Mouse (Mus musculus): ENCODE data around the gene Wnt7a. TPM values are rescaled to one million over a fixed set of nuclear protein-coding genes. Genes with fewer than 3 reads are reported as not detected.

The Wnt7a gene
- not detected in 2 replicates for polyA plus RNA-seq (2015; fragmentation: Nextera tagmentation; extraction: Ambion mirVana)

DNA sequence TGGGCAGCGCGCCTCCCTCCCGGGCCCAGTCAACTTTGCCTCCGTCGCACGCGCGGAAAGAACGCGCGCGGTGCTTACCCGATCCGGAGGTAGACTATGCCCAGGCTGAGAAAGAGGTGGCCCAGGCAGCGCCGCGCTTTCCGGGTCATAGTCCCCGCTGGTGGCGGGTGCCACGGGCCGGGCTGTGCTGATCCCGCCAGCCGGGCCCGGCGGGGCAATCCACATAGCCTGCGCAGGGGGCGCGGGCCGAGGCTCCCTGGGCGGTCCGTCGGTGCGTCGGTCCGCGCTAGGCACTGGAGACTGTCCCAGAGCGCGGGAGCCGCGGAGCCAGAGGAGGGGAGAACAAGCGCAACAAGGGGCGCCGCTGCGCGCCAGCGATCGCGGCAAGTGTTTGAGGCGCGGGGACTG lies at the start of gene Wnt7a:
Wnt7a (minus strand) TSS at position 403 of the 408 bp plus-strand sequence.
- Histone ChIP-seq H3K4me3 (ENCODE audit: low read length) (peak within 1 kb of the TSS; percentile 53), H3K4me1 (ENCODE audit: control insufficient read depth, insufficient read depth, low read length) (peaks cover 9% of the 10 kb centered on the region), H3K9me3 (ENCODE audit: control insufficient read depth, low read length) (no peaks in the 10 kb centered on the region), H3K27ac (ENCODE audit: low read length) (no peak within 1 kb of the TSS), H3K4me2 (ENCODE audit: low read depth, low read length) (peak within 1 kb of the TSS; percentile 91), H3K9ac (ENCODE audit: low read depth, low read length) (0 out of 2 replicates have a peak within 1 kb of the TSS, but pooled peaks have one; percentile 14), H3K36me3 (ENCODE audit: control insufficient read depth, insufficient read depth, low read length) (no peaks in the 10 kb centered on the region), H3K27me3 (replicated peaks; ENCODE audit: control insufficient read depth, insufficient read depth, low read length) (peaks cover 64% of the 10 kb centered on the region)
- under 1% methylated on average over 39 of the region's 51 CpGs for WGBS
- ATAC-seq, result peak; percentile 28

DNA sequence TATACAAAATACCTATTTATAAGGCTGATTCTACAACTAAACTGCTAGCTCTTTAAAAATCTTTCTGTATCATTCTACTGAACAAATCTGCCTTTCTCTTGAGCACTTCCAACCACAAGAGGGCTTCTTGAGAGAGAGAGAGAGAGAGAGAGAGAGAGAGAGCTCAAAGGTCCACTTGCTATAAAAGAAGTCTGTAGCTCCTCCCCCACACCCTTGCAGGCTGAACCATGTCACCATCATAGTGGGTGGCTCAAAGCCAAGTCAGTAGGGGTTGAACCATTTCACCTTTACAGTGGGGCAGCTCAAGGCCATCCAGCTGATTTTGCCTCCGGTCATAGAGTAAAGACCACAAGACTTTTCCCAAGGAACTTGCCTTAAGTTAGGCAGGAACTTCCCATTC lies 48.3 kb upstream of the Wnt7a start:
- H3K27me3 ChIP-seq (replicated peaks; ENCODE audit: control insufficient read depth, insufficient read depth, low read length), result no peaks in the 10 kb centered on the region

DNA sequence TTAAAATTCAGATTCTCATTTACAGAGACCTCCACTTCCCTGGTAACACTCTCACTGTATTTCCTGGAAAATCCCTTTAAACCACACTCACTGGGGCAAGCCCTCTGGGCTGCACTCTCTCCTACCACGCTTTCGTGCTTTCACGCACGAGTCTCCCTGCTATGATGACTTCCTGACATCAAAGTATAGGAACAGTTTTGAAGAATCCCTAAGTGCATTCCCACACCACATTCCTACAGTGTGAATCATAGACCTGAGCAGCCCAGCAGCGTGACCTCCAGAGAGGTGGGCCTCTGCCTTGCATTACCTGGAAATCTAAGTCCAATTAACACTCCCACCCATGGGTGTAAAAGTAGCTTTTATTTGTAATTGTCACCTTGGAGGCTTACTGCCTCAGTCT lies 43.4 kb upstream of the Wnt7a start:
- no peak overlapping the region for H3K4me3 ChIP-seq (ENCODE audit: low read length)
- H3K27me3 ChIP-seq (replicated peaks; ENCODE audit: control insufficient read depth, insufficient read depth, low read length), result no peaks in the 10 kb centered on the region
- 51% methylated on average over 5 of the region's 5 CpGs for WGBS
- no peak for ATAC-seq
- no peak overlapping the region for H3K27ac ChIP-seq (ENCODE audit: low read length)
- H3K9ac ChIP-seq (ENCODE audit: low read depth, low read length), result no peak overlapping the region
- no peak overlapping the region for H3K4me2 ChIP-seq (ENCODE audit: low read depth, low read length)
- H3K4me1 ChIP-seq (ENCODE audit: control insufficient read depth, insufficient read depth, low read length), result no peaks in the 10 kb centered on the region
- H3K36me3 ChIP-seq (ENCODE audit: control insufficient read depth, insufficient read depth, low read length), result no peaks in the 10 kb centered on the region
- H3K9me3 ChIP-seq (ENCODE audit: control insufficient read depth, low read length), result no peaks in the 10 kb centered on the region

More for the DNA sequence above, 48.3 kb upstream of the Wnt7a start:
- Histone ChIP-seq H3K4me2 (ENCODE audit: low read depth, low read length) (no peak overlapping the region), H3K27ac (ENCODE audit: low read length) (no peak overlapping the region), H3K9me3 (ENCODE audit: control insufficient read depth, low read length) (no peaks in the 10 kb centered on the region), H3K4me3 (ENCODE audit: low read length) (no peak overlapping the region), H3K9ac (ENCODE audit: low read depth, low read length) (no peak overlapping the region), H3K36me3 (ENCODE audit: control insufficient read depth, insufficient read depth, low read length) (peaks cover 4% of the 10 kb centered on the region; the same call in 1 of the 2 replicates), H3K4me1 (ENCODE audit: control insufficient read depth, insufficient read depth, low read length) (no peaks in the 10 kb centered on the region)
- ATAC-seq, result peak; percentile 93
- 74% methylated on average over 1 of the region's 1 CpGs for WGBS

DNA sequence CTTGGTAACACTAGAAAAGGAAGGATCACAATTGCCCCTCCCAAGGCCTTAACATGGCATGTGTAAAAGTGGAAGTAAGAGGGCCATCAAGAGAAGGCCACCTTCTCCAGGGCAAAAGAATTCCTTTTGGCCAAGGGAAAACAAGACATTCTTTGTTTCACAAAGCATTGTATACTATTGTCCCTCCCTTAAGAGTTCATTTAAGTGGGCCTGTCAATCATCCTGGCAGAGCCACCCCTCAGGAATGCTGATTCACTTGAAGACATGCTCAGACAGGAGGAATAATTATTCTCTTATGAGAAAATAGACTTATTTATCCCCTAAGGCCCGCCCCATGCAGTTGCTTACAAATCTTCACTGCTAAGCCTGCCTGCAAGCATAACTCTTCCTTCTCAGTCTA lies 40.9 kb upstream of the Wnt7a start:
- 73% methylated on average over 1 of the region's 1 CpGs for WGBS
- H3K9me3 ChIP-seq (ENCODE audit: control insufficient read depth, low read length), result no peaks in the 10 kb centered on the region
- no peaks in the 10 kb centered on the region for H3K4me1 ChIP-seq (ENCODE audit: control insufficient read depth, insufficient read depth, low read length)
- H3K27ac ChIP-seq (ENCODE audit: low read length), result no peak overlapping the region
- no peak overlapping the region for H3K4me3 ChIP-seq (ENCODE audit: low read length)
- ATAC-seq, result no peak
- no peak overlapping the region for H3K4me2 ChIP-seq (ENCODE audit: low read depth, low read length)
- H3K36me3 ChIP-seq (ENCODE audit: control insufficient read depth, insufficient read depth, low read length), result no peaks in the 10 kb centered on the region
- no peak overlapping the region for H3K9ac ChIP-seq (ENCODE audit: low read depth, low read length)
- no peaks in the 10 kb centered on the region for H3K27me3 ChIP-seq (replicated peaks; ENCODE audit: control insufficient read depth, insufficient read depth, low read length)

DNA sequence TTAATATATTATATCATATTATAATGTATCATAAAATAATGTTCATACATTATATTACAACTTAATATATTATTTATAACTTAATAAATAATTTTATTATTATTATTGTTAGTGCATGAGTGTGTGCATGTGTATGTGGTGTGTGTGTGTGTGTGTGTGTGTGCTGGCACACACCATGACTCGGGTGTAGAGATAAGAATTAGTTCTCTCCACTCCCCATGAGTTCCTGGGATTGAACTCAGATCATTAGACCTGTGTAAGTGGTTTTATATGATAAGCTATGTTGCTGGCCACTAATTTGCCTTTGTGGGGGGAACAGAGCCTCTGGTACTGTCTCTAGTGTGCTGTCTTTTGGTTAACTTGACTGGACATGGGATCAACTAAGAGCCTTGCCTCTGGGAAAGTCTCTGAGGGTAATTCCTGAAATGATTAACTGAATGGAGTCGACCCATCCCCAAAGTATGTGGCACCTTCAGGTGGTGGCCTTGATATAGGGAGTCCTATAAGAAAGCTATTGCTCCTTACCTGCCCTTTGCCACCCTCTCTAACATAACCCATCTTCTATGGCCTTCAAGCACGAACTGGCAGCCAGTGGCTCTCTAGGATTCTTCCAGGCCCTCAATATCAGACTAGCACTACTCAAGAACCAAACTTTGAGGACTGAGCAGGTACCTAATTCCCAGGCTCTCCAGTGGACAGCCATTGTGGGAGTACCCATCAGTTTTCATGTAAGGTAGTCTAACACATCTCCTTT lies 38.5 kb upstream of the Wnt7a start:
- Histone ChIP-seq H3K36me3 (ENCODE audit: control insufficient read depth, insufficient read depth, low read length) (no peaks in the 10 kb centered on the region), H3K4me3 (ENCODE audit: low read length) (no peak overlapping the region), H3K9ac (ENCODE audit: low read depth, low read length) (no peak overlapping the region), H3K27ac (ENCODE audit: low read length) (no peak overlapping the region), H3K27me3 (replicated peaks; ENCODE audit: control insufficient read depth, insufficient read depth, low read length) (no peaks in the 10 kb centered on the region), H3K4me1 (ENCODE audit: control insufficient read depth, insufficient read depth, low read length) (no peaks in the 10 kb centered on the region), H3K9me3 (ENCODE audit: control insufficient read depth, low read length) (no peaks in the 10 kb centered on the region), H3K4me2 (ENCODE audit: low read depth, low read length) (no peak overlapping the region)
- no peak for ATAC-seq
- WGBS, result 42% methylated on average over 3 of the region's 3 CpGs

DNA sequence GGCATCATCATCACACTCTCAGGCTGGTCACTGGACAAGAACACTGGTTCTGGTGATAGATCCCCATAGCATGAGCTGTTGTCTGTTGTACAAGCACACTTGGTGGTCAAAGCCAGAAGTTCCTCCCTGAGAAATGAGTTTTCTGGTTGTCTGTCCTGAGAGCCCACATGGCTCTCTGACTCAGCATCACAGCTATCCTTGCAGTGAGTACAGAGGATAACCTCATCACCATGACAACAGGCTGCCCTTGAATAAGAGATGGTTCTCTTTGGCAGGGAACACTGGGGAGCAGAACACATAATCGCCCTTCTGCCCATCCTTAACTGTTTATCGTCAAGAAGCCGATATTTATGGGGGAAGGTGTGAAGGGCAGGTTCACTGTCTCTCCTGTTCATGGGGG lies 34.2 kb upstream of the Wnt7a start:
- Histone ChIP-seq H3K27me3 (replicated peaks; ENCODE audit: control insufficient read depth, insufficient read depth, low read length) (no peaks in the 10 kb centered on the region), H3K9ac (ENCODE audit: low read depth, low read length) (no peak overlapping the region), H3K4me3 (ENCODE audit: low read length) (no peak overlapping the region), H3K4me2 (ENCODE audit: low read depth, low read length) (no peak overlapping the region), H3K9me3 (ENCODE audit: control insufficient read depth, low read length) (no peaks in the 10 kb centered on the region), H3K4me1 (ENCODE audit: control insufficient read depth, insufficient read depth, low read length) (peaks cover 5% of the 10 kb centered on the region; the same call in 1 of the 2 replicates), H3K36me3 (ENCODE audit: control insufficient read depth, insufficient read depth, low read length) (no peaks in the 10 kb centered on the region), H3K27ac (ENCODE audit: low read length) (no peak overlapping the region)
- 80% methylated on average over 3 of the region's 3 CpGs for WGBS
- no peak for ATAC-seq

DNA sequence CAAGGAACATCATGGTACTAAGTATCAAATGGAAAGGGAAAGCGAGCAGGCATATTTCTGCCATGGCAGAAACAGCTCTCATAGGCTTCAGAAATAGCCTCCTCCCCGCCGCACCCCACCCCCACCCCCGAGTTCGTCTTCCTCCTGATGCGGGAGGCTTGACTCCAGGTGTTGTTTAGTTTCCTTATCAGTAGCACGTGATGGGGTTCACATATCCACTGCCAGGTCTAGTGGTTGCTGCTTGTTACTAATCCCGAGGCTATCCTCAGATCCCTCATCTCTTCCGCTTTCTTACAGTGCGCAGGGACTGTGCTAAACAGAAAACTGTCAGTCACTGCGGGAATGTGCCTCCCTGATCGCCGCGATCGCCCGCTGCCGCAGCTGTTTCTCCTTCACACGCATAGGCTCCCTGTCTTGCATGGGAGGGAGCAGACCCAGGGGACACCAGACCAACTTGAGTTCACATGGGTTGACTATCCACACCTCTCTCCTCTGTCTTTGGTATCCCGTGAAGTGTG lies 30.0 kb upstream of the Wnt7a start:
- peaks cover 5% of the 10 kb centered on the region; the same call in 1 of the 2 replicates for H3K4me1 ChIP-seq (ENCODE audit: control insufficient read depth, insufficient read depth, low read length)
- peak overlapping the region; percentile 89 for H3K27ac ChIP-seq (ENCODE audit: low read length)
- H3K9me3 ChIP-seq (ENCODE audit: control insufficient read depth, low read length), result no peaks in the 10 kb centered on the region
- WGBS, result 1% methylated on average over 19 of the region's 19 CpGs
- H3K36me3 ChIP-seq (ENCODE audit: control insufficient read depth, insufficient read depth, low read length), result no peaks in the 10 kb centered on the region
- H3K4me3 ChIP-seq (ENCODE audit: low read length), result peak overlapping the region; percentile 70
- ATAC-seq, result peak; percentile 84
- peak overlapping the region; percentile 85 for H3K9ac ChIP-seq (ENCODE audit: low read depth, low read length)
- H3K4me2 ChIP-seq (ENCODE audit: low read depth, low read length), result peak overlapping the region; percentile 92
- H3K27me3 ChIP-seq (replicated peaks; ENCODE audit: control insufficient read depth, insufficient read depth, low read length), result peaks cover 12% of the 10 kb centered on the region

DNA sequence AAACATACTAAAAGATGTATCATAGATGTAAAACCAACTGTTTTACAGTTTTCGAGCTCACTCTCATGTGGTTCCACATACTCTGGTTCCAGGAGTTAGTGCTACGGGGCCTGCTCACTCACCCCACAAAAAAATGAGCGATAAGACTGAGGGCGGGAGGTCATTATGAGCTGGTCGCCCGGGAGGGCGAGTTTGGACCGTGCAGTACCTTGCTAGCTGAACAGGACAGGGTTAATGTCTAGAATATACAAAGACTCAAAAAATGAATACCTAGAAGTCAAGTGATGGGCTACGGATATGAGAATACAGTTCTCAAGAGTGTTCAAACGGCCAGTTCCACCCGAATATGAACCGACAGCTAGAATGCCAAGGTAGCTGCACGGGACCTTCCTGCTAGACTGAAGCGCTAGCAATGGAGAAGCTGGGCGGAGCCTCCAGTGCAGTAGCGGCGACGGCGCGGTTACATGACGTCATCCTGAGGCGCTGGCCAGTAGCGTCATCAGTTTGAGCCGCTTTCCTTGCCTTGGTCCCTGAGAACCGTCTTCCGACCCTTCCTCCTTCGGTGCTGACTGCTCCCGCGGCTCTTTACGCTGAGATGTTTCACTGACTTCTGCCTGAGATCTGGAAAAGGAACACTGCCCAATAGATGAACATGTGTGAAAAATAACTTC lies 29.4 kb upstream of the Wnt7a start:
- Histone ChIP-seq H3K9me3 (ENCODE audit: control insufficient read depth, low read length) (no peaks in the 10 kb centered on the region), H3K4me2 (ENCODE audit: low read depth, low read length) (peak overlapping the region; percentile 92), H3K4me3 (ENCODE audit: low read length) (peak overlapping the region; percentile 70), H3K36me3 (ENCODE audit: control insufficient read depth, insufficient read depth, low read length) (no peaks in the 10 kb centered on the region), H3K27ac (ENCODE audit: low read length) (peak overlapping the region; percentile 89), H3K9ac (ENCODE audit: low read depth, low read length) (peak overlapping the region; percentile 85), H3K4me1 (ENCODE audit: control insufficient read depth, insufficient read depth, low read length) (peaks cover 5% of the 10 kb centered on the region; the same call in 1 of the 2 replicates), H3K27me3 (replicated peaks; ENCODE audit: control insufficient read depth, insufficient read depth, low read length) (peaks cover 12% of the 10 kb centered on the region)
- WGBS, result 2% methylated on average over 30 of the region's 30 CpGs
- ATAC-seq, result peak; percentile 96

DNA sequence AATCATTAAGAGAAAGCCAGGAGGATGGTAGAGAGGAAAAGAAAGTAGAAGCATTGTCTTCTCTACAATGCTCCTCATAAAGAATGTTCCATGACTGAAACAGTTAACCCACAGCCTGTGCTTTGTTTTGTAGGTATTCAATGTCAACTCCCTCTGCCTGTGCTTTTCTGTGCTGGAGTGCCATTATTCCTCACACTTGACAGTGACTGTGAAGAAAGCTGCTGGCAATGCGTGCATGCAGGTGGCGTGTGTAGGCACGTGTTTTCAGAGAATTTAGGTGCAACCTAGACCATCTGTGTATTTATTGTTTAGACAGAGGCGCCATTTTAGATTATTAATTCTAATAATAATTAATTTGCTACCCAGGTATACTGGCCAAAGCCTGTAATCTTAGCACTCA lies 13.0 kb upstream of the Wnt7a start:
- Histone ChIP-seq H3K4me2 (ENCODE audit: low read depth, low read length) (no peak overlapping the region), H3K36me3 (ENCODE audit: control insufficient read depth, insufficient read depth, low read length) (no peaks in the 10 kb centered on the region), H3K27me3 (replicated peaks; ENCODE audit: control insufficient read depth, insufficient read depth, low read length) (no peaks in the 10 kb centered on the region), H3K27ac (ENCODE audit: low read length) (no peak overlapping the region), H3K4me3 (ENCODE audit: low read length) (no peak overlapping the region), H3K9me3 (ENCODE audit: control insufficient read depth, low read length) (no peaks in the 10 kb centered on the region), H3K9ac (ENCODE audit: low read depth, low read length) (no peak overlapping the region), H3K4me1 (ENCODE audit: control insufficient read depth, insufficient read depth, low read length) (no peaks in the 10 kb centered on the region)
- ATAC-seq, result no peak
- WGBS, result 37% methylated on average over 4 of the region's 4 CpGs

Measured in intestine, embryonic 16.5 days (tissue).